Mouse (Mus musculus) testis, postnatal 10 days (tissue): ENCODE results near the gene Rgl1.

ENCODE experiments used
- DNase-seq: peaks from one replicate; pipeline ENCODE4 v3.0.0; 2021; ENCODE audit warnings: low spot score

The Rgl1 gene

DNA sequence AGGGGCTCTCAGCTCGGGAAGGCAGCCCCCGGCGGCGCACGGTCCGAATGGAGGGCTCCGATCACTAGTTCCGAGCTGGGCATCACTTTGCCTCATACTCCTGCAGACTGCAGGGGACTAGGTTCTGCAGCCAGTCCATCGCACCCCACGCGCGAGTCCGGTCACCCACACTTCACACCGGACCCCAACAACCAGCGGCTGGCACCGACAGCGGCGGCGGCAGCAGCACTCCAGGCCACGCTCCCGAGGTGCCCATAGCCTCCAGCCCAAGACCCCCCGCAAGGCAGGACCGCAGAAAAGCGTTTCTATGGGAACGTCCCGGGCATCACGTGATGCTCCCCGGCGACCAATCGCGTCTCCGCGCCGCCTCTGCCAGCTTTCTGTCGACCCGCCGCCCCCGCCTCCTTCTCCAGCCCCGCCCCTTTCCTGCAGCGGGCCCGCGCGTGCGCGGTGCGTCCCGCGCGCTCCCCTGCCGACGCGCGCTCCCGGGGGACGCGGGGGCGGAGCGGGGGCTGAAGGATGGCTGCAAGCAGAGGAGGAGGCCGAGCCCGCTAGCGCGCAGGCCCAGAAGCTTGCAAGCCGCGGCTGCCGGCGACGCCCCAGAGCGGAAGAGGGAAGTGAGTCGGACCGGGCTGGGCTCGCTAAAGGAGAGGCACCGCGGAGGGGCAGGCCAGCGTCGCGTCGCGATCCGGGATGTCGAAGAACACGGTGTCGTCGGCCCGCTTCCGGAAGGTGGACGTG lies at the start of gene Rgl1, which contains the start of gene Arpc5:
Rgl1 (minus strand) TSS at position 320 of the 741 bp plus-strand sequence.
Arpc5 (plus strand) TSS at position 511 of the 741 bp plus-strand sequence.
- peak; percentile 99 for DNase-seq

DNA sequence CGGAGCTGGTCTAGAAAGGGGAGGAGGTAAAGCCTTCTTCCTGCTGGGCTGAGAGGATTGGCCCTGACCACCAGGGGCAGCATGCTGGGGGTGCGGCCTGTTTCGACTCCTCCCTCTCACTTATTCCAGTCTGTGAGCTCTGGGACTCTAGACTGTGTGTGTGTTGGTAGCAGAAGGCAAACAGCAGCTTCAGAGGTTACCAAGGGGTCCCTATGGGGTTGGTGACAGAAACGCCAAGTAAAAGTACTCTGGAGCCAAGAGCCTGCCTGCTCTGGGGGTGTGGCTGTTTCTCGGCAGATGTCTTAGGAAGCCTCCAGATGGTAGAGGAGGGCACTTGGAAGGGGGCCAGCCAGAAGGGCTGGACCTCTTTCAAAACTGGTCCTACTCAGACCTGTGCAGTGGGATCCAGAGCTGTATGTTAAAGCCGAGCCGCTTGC lies 49.1 kb upstream of the Rgl1 start:
- DNase-seq, result peak; percentile 70

DNA sequence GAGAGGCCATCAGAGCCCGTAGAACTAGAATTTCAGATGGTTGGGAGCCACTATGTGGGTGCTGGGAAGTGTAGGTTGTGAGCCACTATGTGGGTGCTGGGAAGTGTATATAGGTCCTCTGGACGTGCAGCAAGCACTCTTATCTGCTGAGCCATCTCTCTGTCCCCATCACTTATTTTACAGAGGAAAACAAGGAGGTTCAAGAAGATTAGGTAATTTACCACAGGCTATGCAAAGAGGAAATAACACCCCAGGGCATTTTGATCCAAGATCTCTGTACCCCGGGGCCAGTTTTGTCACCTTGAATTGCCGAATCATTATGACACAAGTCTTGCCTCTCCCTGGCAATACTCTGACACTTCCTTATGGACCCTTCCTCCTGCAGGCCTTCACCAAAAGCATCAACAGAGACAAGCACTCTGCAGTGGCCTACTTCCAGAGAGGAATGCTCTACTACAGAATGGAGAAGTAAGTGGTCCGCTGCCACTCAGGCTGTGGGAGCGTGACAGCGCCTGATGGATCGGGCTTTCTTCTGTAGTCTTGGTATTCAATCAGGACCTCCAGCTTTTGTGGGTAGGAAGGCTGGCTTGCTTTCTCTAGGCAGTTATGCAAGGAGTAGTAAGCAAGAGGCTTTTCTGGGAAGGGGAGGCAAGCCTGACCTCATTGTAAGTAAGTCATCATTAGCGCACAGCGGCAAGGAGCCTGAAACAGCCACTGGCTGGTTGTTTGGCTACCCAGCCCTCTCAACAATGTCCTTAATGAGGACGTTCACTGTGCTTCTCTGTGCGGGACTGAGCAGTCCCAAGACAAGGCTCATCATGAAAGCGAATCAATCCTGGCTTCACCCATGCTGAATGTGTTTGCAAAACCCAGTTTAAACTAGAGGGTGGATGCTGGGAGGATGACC lies 44.6 kb upstream of the Rgl1 start:
- no peak for DNase-seq

DNA sequence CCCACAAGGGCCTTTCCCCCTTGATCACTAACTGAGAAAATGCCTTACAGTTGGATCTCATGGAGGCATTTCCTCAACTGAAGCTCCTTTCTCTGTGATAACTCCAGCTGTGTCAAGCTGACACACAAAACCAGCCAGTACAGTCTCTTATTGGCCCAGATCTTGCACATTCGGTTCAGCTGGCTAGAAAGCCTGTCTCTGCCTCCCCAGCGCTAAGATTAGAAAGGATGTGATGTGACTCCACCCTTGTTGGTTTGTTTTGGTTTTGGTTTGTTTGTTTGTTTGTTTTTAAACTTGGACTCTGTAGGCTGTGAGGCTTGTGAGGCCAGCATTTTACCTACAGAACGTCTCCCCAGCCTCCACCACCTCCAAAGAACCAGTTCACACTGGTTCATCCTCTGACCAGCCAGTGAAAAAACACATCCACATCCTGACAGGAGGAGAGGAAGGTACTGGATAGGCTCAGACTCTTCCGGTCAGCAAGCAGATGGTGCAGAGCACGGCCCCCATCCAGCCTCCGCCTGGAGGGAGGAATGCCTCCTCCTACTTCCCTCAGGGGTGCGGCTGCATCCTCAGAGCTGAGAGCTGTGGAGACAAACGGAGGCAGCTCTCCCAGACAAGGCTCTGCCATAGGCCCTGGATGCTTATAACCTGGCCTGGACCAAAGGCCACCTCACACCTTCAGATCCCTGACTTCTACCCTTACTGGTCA lies 43.5 kb upstream of the Rgl1 start:
- DNase-seq, result no peak

DNA sequence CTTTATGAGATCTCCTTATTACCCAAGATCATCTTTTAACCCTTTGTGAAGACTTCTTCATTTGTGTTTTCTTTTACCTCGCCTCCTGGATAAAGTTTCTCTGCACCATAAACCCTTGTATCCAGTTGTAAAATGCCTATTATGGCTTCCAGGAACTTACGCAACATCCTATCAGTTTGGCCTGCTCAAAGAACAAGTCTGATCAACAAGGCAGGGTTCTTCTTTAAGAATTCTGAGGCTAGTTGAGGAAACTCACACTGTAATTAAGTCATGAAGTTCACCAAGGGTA lies 42.2 kb upstream of the Rgl1 start:
- no peak for DNase-seq

DNA sequence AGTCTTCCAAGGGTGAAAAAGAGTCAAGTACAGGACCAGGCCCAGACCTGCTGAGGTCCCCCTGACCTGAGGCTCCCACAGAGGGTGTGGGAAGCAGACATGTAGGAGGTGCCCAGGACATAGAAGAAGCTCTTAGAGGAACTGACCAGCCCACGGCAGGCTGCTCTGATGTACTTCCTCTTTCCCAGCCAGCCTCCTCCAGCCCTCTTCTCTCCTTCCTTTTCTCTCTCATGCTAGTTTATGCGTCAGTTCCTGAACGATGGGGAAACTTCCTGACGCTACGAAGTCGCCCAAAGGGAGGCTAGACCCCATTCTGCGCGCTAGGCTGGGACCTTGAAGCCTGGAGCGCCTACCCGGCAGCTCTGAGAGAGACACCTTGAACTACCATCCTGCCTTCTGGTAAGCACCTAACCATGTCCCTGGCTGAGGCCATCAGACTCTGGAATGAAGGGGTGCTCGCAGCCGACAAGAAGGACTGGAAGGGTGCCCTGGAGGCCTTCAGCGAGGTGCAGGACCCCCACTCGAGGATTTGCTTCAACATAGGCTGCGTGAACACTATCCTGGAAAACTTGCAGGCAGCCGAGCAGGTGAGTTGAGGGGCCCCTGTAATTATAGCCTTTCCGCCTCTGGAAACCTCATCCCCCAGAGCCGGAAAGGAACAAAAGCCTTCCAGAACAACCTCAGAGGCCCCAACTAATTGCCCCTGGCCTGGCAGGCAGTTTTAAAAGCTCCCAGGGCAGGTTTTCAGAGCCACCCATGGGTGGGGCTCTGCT lies 41.7 kb upstream of the Rgl1 start:
- DNase-seq, result no peak

DNA sequence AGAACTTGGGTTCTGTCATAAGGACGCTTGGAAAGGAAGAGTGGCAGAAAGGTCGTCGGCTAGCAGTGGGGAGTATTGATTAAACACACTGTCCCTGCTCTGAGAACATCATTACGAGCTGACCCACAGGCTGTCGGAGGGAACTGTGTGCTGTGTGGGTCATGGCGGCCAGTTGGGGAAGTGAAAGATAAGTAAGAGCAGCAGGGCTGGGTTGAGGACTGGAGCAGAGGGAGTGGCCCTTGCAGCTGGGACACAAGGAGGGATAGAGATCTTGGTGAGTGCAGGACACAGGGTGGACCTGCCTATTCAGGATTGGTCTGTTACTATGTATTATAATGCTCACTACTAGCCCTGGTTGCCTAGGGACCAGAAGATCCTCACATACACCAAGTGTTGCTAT lies 38.8 kb upstream of the Rgl1 start:
- no peak for DNase-seq

DNA sequence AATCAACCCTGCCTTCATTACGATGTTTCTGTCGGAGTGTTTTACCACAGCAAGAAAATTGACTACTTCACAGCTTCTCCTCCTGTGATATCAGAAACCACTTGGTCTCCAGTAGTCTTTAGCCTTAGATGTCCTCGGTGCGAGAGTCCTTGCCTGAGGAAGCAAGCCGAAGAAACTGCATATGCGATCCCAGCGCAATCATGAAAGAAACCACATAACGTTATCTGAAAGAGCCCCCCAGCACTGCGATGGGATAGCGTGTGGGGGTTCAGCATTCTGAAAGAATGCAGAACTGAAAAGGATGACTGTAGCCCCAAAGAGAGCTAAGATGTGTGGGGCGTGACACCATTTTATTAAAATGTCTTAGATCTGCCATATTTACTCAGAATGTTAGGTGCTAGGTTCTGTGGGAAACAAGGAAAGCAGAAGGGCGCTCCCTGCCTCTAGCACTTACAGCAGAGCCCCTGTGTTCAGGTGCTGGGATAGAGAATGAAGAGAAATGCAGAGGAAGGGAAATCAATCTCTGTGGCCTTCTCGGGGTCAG lies 34.6 kb upstream of the Rgl1 start:
- no peak for DNase-seq

DNA sequence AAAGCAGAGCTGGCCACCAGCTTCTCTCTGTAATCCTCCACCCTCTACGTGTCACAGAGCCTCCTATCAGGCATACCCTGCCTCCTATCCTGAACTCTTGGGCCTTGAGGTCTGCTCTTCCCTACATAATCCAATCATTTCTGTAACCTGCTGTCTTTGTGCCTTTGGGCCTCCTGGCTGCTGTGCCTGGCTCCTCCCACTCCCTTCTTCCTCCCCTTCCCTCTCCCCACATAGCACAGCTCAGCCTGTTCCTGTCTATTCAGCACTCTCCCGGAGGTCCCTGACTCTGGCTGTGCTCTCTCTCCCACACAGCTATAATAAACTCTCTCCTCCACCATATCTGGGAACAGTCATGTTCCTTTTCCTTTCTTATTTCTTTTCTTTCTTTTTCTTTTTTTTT lies 33.7 kb upstream of the Rgl1 start, which contains the start of gene Ncf2:
Ncf2 (plus strand) TSS at position 298 of the 400 bp plus-strand sequence.
- DNase-seq, result peak; percentile 56

DNA sequence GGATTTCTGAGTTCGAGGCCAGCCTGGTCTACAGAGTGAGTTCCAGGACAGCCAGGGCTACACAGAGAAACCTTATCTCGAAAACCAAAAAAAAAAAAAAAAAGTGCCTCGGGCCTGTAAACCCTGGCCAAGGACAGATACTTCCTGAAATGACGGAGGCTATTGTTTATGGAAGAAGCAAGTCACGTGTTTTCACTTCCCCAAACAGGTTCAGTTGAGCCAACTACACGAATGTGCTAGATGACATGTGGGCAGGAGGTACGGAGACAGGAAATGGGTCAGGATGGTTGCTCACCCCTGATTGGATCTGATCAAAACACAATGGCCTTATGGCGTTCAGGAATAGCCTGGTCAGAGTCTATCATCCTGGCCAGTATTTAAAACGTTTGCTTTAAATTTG lies 32.0 kb upstream of the Rgl1 start:
- no peak for DNase-seq

DNA sequence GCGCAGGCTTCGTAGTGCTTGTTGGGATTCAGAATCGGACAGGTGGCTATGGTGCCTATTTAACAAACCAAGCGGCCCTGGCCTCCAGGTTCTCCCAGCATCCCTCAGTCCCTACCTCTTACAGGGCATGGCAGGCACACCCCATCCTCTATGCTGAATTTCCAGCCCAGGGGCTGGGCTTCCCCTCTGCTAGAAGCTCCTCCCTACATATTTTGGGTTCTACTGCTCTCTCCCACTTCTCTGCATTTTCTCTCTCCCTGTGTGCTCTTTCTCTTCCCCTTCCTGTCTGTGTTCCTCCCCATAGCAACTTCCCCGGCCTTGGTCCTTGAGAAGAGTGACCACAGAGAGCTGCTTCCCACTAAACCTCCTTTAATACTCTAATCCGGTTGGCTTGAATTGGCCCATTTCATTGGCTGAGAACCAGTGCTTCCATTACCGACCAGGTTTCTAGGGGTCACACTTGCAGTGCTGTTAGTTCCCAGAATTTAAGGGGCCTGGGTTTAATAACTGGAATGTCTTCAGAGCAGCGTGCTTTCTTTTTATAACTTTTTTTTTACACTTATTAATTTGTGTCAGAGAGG lies 30.6 kb upstream of the Rgl1 start:
- no peak for DNase-seq

DNA sequence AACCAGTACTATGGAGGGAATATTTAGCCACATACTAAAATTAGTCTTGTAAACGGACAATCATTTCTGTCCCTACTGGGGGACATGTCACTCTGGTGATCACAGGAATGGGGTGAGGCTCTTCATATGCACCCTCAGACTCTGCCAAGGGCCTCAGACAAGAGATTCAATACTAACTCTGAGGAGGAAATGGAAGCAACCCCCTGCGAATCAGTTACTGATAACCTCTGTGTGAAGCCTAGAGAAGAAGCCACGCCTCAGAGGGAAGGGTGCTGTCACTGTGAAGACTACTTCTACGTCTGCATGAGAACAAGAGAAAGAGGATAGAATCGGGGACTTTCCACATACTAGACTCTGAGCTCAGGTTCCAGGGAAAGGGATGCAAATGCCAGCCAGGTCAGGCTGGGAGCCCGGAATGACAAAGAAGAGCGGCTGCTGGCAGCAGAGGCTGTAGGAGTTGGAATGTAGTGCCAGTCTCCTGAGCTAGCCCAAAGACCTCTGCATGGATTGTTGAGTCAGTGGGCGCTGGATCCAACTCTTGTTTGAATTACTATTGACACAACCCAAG lies 29.6 kb upstream of the Rgl1 start:
- no peak for DNase-seq

DNA sequence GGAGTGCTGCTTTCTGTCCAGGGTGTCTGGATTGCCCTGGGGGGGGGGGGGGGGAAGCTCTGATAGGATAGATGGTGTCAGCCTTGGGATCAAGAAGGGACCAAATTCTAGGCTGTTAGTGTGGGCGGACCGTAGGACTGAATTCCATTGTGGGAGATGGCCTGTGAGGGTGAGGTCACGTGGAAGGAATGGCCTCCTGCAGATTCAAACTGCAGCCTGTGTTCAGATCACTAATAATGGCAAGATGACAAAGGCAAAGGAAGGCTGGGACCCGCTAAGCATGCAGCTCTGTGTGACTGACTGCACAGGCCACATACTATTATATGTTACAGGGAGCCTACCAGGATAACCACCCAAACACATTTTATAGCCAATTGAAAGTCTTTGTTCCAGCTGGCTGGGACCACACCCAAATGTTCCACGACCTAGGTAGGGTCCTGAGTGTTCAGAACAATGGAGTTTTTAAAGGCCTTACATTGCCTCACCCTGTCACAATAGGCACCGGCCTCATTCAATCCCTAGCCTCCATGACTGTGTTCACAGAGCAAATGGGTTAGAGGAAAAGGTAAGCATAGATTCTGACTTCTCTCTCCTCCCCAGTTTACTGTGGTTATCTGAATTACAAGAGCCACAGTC lies 27.5 kb upstream of the Rgl1 start:
- peak; percentile 22 for DNase-seq

DNA sequence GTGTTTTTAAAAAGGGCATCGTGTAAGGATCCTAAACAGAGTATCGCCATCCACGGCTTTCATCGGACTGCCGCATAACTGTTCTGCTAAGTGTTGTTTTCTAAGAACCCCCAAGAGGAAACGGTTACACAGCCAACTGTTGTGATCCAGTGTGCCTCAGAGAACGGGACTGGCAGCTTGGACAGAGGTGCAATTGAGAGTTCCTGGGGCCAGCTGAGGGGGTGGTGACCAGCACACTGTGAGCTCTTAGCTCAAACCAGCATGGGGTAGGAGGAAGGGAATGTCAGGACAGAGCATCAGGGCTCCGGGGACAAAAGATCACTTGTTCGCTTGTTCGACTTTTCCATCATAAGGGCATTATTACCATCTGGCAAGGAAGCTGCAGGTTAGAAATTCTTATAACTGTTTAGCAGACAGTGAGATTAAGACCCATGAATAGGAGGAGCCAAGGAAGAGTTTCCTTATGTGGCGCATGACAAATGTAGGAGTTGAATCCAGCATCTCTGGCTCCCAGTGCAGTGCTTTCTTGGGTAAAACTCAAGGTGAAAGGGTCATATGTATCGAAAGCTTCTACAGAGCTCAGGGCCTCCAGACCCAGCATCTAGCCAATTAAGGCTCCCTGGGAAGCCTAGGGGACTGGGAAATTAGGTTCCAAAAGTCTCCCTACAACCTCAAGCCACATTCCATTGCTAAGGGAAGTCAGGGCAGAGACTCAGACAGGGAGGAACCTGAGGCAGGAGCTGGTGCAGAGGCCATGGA lies 26.8 kb upstream of the Rgl1 start:
- peak; percentile 45 for DNase-seq

DNA sequence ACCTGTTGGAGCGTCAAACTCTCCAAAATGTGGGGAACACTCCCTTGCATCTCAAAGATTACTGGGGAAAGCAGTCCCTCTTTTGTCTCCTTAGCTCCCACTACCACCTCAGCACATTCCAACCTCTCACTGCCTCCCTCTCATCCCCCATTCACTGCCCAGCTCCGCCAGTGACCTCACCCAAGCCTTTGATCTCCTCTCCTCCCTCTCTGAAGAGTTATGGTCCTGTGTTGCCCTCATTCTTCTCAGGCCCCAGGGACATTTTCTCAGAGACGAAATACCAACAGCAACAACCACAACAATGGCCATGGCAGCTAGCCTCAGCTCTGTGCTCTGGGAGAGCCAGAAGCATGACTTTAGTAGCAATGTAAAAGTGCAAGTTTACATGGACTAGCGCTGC lies 25.1 kb upstream of the Rgl1 start:
- peak; percentile 36 for DNase-seq

DNA sequence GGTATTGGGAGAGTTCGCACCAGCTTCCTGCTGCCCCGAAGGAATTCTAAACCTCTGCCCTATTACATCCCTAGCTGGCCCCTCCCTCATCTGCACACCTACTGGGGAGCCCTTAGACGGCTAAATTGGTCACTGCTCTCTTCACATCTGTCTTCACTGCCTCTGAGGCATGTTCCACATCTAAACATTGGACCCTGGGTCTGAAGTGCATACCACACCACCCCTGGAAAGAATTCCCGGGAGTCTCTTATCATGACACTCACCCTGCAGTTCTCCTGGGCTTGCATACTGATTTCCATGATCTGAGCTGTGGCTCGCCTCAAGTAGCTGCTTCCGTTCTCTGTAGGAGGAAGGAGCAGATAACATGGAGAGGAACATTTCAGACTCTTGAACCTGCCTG lies 24.7 kb upstream of the Rgl1 start:
- DNase-seq, result peak; percentile 35

DNA sequence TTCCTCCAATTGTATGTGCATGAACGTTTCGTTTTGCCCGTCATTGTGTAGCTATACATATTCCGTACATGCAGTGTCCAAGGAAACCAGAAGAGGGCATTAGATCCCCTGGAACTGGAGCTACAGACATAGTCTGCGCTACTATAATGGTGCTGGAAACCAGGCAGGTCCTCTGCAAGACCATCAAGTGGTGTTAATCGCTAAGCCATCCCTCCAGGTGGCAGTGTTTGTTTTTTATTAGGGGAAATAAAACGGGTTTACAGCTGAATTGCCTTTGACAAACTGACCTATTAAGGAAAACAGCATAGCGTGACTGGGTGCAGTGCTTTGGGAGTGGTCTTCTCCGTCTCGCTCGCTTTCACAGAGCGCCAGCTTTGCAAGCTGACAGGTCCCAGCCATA lies 24.1 kb upstream of the Rgl1 start:
- peak; percentile 62 for DNase-seq

DNA sequence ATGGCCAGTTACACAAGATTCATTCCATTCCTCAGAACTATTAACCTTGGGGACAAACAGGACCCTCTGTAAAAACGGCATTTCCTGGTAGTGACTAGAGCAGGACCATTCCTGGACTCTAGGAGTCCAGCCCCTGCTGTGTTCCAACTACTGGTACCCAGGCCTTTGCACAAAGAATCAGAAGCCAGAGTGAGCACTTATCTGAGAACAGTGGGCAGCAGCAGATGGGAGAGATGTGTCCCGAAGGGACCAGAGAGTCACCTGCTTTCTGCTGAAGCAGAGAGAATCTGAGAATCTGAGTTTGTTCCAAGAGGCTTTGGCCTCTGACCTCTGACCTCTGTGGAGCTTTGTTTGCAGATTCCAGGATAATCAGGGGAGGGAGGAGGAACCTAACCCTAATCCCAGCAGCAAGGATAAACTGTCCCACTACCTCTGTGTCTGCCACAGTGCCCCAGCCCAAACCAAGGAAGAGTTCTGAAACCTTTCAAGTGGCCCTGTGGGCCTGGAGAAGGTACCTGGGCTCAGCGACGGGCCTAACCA lies 22.0 kb upstream of the Rgl1 start:
- DNase-seq, result peak; percentile 31

DNA sequence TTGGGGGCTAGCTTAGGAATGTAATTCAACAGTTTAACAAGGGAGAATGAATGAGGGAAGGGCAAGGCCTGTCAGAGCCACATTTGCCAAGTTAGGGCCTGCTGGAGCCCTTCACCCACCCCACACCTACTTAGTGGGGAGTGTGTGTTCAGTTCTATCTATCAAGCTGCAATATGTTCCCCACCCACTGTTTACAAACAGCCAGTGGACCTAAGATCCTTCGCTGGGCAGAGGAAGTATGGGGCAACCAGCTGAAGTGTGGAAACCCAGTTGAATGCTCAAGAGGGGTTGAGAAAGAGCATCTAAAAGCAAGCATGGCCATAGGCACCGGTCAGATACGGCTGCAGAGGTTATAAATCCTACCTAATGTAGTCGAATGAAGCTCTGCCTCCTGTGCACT lies 20.8 kb upstream of the Rgl1 start:
- DNase-seq, result peak; percentile 23
